9 mouse cellular contexts compared by ENCODE assay signal in genomic region chr7:109612531-109612930, GRCm38 (mm10).
A peak's percentile ranks its signal among the peaks of the same experiment; 100 is the strongest.
DNase-seq lines count a peak whose midpoint lies in the region; ATAC-seq and TF ChIP-seq lines count a peak whose summit lies in the region.
"Had no signal": no experiment of that assay in that cellular context is flagged by ENCODE, and none has a peak within 500 bp of the region (broad histone marks: within the 10 kb centered on the region; RNA-seq: fewer than 3 reads in every experiment).

No protein-coding gene starts in this region.

- TF ChIP-seq EP300 in liver, postnatal 0 days (IDR thresholded peaks at IDR 0.05; ENCODE audit: low read depth) = no peak

- peak overlapping the region; percentile 23; the same call in 1 of the 2 replicates for H3K27ac ChIP-seq in liver, embryonic 12.5 days
- no peak overlapping the region for H3K27ac ChIP-seq in liver, postnatal 0 days (ENCODE audit: low read depth)
- peak overlapping the region; percentile 59; the same call in 1 of the 2 replicates for H3K27ac ChIP-seq in forebrain, embryonic 12.5 days
- H3K27ac ChIP-seq in hindbrain, embryonic 16.5 days (ENCODE audit: low read depth, low read length) = peak overlapping the region; percentile 70
- H3K27ac ChIP-seq in stomach, embryonic 16.5 days (ENCODE audit: low read length) = peak overlapping the region; percentile 5; the same call in 1 of the 2 replicates
- H3K27ac ChIP-seq: heart, embryonic 15.5 days had no signal

- no peaks in the 10 kb centered on the region for H3K27me3 ChIP-seq in liver, embryonic 12.5 days (replicated peaks)
- H3K27me3 ChIP-seq in liver, postnatal 0 days (ENCODE audit: insufficient read depth, low read length) = no peaks in the 10 kb centered on the region
- H3K27me3 ChIP-seq in forebrain, embryonic 12.5 days = no peaks in the 10 kb centered on the region
- H3K27me3 ChIP-seq in hindbrain, embryonic 16.5 days (replicated peaks; ENCODE audit: control insufficient read depth, insufficient read depth, low read length) = no peaks in the 10 kb centered on the region
- no peaks in the 10 kb centered on the region for H3K27me3 ChIP-seq in stomach, embryonic 16.5 days (ENCODE audit: control insufficient read depth, insufficient read depth, low read length)
- H3K27me3 ChIP-seq: heart, embryonic 15.5 days had no signal

- no peaks in the 10 kb centered on the region for H3K36me3 ChIP-seq in liver, embryonic 12.5 days
- no peaks in the 10 kb centered on the region for H3K36me3 ChIP-seq in liver, postnatal 0 days (replicated peaks; ENCODE audit: insufficient read depth, low read length)
- no peaks in the 10 kb centered on the region for H3K36me3 ChIP-seq in forebrain, embryonic 12.5 days (replicated peaks)
- H3K36me3 ChIP-seq in hindbrain, embryonic 16.5 days (ENCODE audit: control insufficient read depth, insufficient read depth, low read length) = no peaks in the 10 kb centered on the region
- H3K36me3 ChIP-seq in stomach, embryonic 16.5 days (ENCODE audit: control insufficient read depth, insufficient read depth, low read length) = no peaks in the 10 kb centered on the region
- H3K36me3 ChIP-seq: heart, embryonic 15.5 days had no signal

- H3K9me3 ChIP-seq in liver, embryonic 12.5 days (replicated peaks) = no peaks in the 10 kb centered on the region
- no peaks in the 10 kb centered on the region for H3K9me3 ChIP-seq in liver, postnatal 0 days (ENCODE audit: low read length)
- H3K9me3 ChIP-seq in forebrain, embryonic 12.5 days = no peaks in the 10 kb centered on the region
- H3K9me3 ChIP-seq in hindbrain, embryonic 16.5 days (ENCODE audit: control insufficient read depth, low read length) = no peaks in the 10 kb centered on the region
- H3K9me3 ChIP-seq in stomach, embryonic 16.5 days (replicated peaks; ENCODE audit: control insufficient read depth, low read length) = no peaks in the 10 kb centered on the region
- H3K9me3 ChIP-seq: heart, embryonic 15.5 days had no signal

- H3K4me1 ChIP-seq in liver, embryonic 12.5 days = peaks cover 78% of the 10 kb centered on the region
- H3K4me1 ChIP-seq in liver, postnatal 0 days (ENCODE audit: insufficient read depth) = peaks cover 32% of the 10 kb centered on the region
- peaks cover 64% of the 10 kb centered on the region for H3K4me1 ChIP-seq in forebrain, embryonic 12.5 days
- peaks cover 31% of the 10 kb centered on the region for H3K4me1 ChIP-seq in hindbrain, embryonic 16.5 days (ENCODE audit: control insufficient read depth, insufficient read depth, low read depth, low read length)
- H3K4me1 ChIP-seq in stomach, embryonic 16.5 days (ENCODE audit: control insufficient read depth, insufficient read depth, low read length) = peaks cover 69% of the 10 kb centered on the region

- H3K4me3 ChIP-seq in liver, embryonic 12.5 days = no peak overlapping the region
- no peak overlapping the region for H3K4me3 ChIP-seq in liver, postnatal 0 days (ENCODE audit: low read depth, low read length)
- no peak overlapping the region for H3K4me3 ChIP-seq in forebrain, embryonic 12.5 days (replicated peaks)
- H3K4me3 ChIP-seq in hindbrain, embryonic 16.5 days (ENCODE audit: low read length) = no peak overlapping the region
- H3K4me3 ChIP-seq in stomach, embryonic 16.5 days (replicated peaks; ENCODE audit: low read length) = no peak overlapping the region
- H3K4me3 ChIP-seq: heart, embryonic 15.5 days had no signal

- no peak overlapping the region for H3K4me2 ChIP-seq in liver, embryonic 12.5 days
- H3K4me2 ChIP-seq in liver, postnatal 0 days (ENCODE audit: low read depth, low read length) = no peak overlapping the region
- H3K4me2 ChIP-seq in forebrain, embryonic 12.5 days = no peak overlapping the region
- H3K4me2 ChIP-seq in hindbrain, embryonic 16.5 days (ENCODE audit: low read length) = peak overlapping the region; percentile 18; the same call in 1 of the 2 replicates
- H3K4me2 ChIP-seq in stomach, embryonic 16.5 days (ENCODE audit: low read depth, low read length) = no peak overlapping the region
- H3K4me2 ChIP-seq: heart, embryonic 15.5 days had no signal

- no peak for TF ChIP-seq CTCF in liver, postnatal 0 days (IDR thresholded peaks at IDR 0.05; ENCODE audit: low read depth)

- no peak for DNase-seq in liver, postnatal 0 days
- no peak for DNase-seq in gastrocnemius, adult 18-20 months (ENCODE audit: low spot score)
- no peak for DNase-seq in adrenal gland, postnatal 36 days
- DNase-seq: lung, adult 2 months had no signal

- ATAC-seq in liver, embryonic 12.5 days = no peak
- no peak for ATAC-seq in liver, postnatal 0 days
- ATAC-seq in forebrain, embryonic 12.5 days (ENCODE audit: low FRiP score) = no peak
- 0 out of 2 replicates have a peak, but pooled peaks have one; percentile 22 for ATAC-seq in hindbrain, embryonic 16.5 days
- no peak for ATAC-seq in stomach, embryonic 16.5 days (ENCODE audit: insufficient read depth, low FRiP score)

- no peak overlapping the region for H3K9ac ChIP-seq in liver, embryonic 12.5 days
- no peak overlapping the region; the same call in 1 of the 2 replicates for H3K9ac ChIP-seq in liver, postnatal 0 days (replicated peaks)
- H3K9ac ChIP-seq in forebrain, embryonic 12.5 days = no peak overlapping the region
- no peak overlapping the region for H3K9ac ChIP-seq in hindbrain, embryonic 16.5 days (ENCODE audit: low read depth, low read length)
- H3K9ac ChIP-seq in stomach, embryonic 16.5 days (ENCODE audit: low read length) = peak overlapping the region; percentile 2; the same call in 1 of the 2 replicates
- H3K9ac ChIP-seq: heart, embryonic 15.5 days had no signal

- 70% methylated on average over 2 of the region's 2 CpGs for WGBS in liver, embryonic 12.5 days (ENCODE audit: insufficient replicate concordance)
- 66% methylated on average over 2 of the region's 2 CpGs for WGBS in liver, postnatal 0 days (ENCODE audit: insufficient replicate concordance)
- 26% methylated on average over 2 of the region's 2 CpGs for WGBS in forebrain, embryonic 12.5 days
- WGBS in hindbrain, embryonic 16.5 days = 38% methylated on average over 2 of the region's 2 CpGs
- 69% methylated on average over 2 of the region's 2 CpGs for WGBS in stomach, embryonic 16.5 days
